Mouse (Mus musculus): ENCODE measurements at regions not wholly inside any gene's neighbourhood (a gene's known extent, or its start where the extent isn't known, plus 50 kb on each side); places are given as distances from the start of the nearest gene placed in this dataset.
A peak's percentile ranks its signal among the peaks of the same experiment; 100 is the strongest.

- no peak for DNase-seq
Measured at GRCm38 (mm10) chr17:65014682-65015081, 178.8 kb upstream of the 4930583I09Rik start.

GRCm38 (mm10) chr17:65000626-65001135 lies 164.8 kb upstream of the 4930583I09Rik start:
- DNase-seq: no peak

- DNase-seq: no peak
Measured at GRCm38 (mm10) chr17:64994483-64994882, 158.6 kb upstream of the 4930583I09Rik start.

GRCm38 (mm10) chr17:64991262-64991661 lies 155.4 kb upstream of the 4930583I09Rik start:
- no peak for DNase-seq

GRCm38 (mm10) chr17:64984276-64985011 lies 148.6 kb upstream of the 4930583I09Rik start:
- DNase-seq: no peak

- no peak for DNase-seq
Measured at GRCm38 (mm10) chr17:64983480-64983879, 147.6 kb upstream of the 4930583I09Rik start.

GRCm38 (mm10) chr17:64964153-64964552 lies 128.3 kb upstream of the 4930583I09Rik start:
- DNase-seq: no peak

GRCm38 (mm10) chr17:64961887-64962286 lies 126.0 kb upstream of the 4930583I09Rik start:
- no peak for DNase-seq

GRCm38 (mm10) chr17:64957495-64957894 lies 121.6 kb upstream of the 4930583I09Rik start:
- DNase-seq: no peak

- DNase-seq: no peak
Measured at GRCm38 (mm10) chr17:64956506-64956905, 120.6 kb upstream of the 4930583I09Rik start.

GRCm38 (mm10) chr17:64953275-64953674 lies 117.4 kb upstream of the 4930583I09Rik start:
- DNase-seq: no peak

GRCm38 (mm10) chr17:64951625-64951940 lies 115.7 kb upstream of the 4930583I09Rik start:
- DNase-seq: no peak

- no peak for DNase-seq
Measured at GRCm38 (mm10) chr17:64950802-64951624, 115.1 kb upstream of the 4930583I09Rik start.

GRCm38 (mm10) chr17:64943213-64943612 lies 107.3 kb upstream of the 4930583I09Rik start:
- DNase-seq: no peak

GRCm38 (mm10) chr17:64941555-64941954 lies 105.7 kb upstream of the 4930583I09Rik start:
- no peak for DNase-seq

- no peak for DNase-seq
Measured at GRCm38 (mm10) chr17:64935683-64936082, 99.8 kb upstream of the 4930583I09Rik start.

- no peak for DNase-seq
Measured at GRCm38 (mm10) chr17:64934411-64934810, 98.5 kb upstream of the 4930583I09Rik start.

- DNase-seq: no peak
Measured at GRCm38 (mm10) chr17:64930816-64931428, 95.1 kb upstream of the 4930583I09Rik start.

GRCm38 (mm10) chr17:64923762-64924161 lies 87.9 kb upstream of the 4930583I09Rik start:
- no peak for DNase-seq

GRCm38 (mm10) chr17:64922235-64922634 lies 86.4 kb upstream of the 4930583I09Rik start:
- no peak for DNase-seq

- DNase-seq: no peak
Measured at GRCm38 (mm10) chr17:64920236-64920635, 84.4 kb upstream of the 4930583I09Rik start.

- DNase-seq: no peak
Measured at GRCm38 (mm10) chr17:64917830-64918229, 82.0 kb upstream of the 4930583I09Rik start.

GRCm38 (mm10) chr17:64916657-64917056 lies 80.8 kb upstream of the 4930583I09Rik start:
- DNase-seq: peak; percentile 1 to 14

Measured in B cell, adult 2 months (primary cell).